Mouse (Mus musculus): ENCODE results near the gene Ttc7. TPM values are rescaled to one million over a fixed set of nuclear protein-coding genes. Genes with fewer than 3 reads are reported as not detected.

Ttc7 gene
- polyA plus RNA-seq, 1 experiment: not detected

DNA sequence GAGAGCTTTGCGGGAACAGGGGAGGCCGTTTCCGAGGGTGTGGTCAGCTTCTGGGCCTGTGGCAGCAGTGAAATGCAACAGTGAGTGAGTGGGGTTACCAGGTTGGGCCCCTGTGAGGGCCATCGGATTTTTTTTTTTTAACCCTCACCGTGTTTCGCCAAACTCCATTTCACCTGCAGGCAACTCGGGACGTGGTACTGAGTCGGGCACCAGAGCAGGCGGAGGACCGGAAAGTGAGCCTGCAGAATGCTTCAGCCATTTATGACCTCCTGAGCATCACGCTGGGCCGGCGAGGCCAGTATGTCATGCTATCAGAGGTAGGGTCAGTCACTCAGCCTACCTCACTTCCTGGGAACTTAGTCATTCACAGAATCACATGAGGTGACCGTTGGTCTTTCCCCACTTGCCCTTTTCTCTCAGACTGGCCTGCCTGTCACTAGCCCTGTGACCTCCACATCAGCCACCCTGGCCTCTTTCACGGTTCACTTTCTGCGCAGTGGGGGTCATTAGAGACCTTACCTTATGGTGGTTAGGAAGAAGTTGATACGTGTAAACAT is 46.5 kb downstream of the Ttc7 start:
- peaks cover 81% of the 10 kb centered on the region for H3K4me1 ChIP-seq (ENCODE audit: control insufficient read depth, insufficient read depth, low read length)
- WGBS: 95% methylated on average over 18 of the region's 18 CpGs
- TF ChIP-seq POLR2A (IDR thresholded peaks at IDR 0.05; ENCODE audit: insufficient read depth, low read depth, low read length) (no peak), CTCF (IDR thresholded peaks at IDR 0.05; ENCODE audit: insufficient read depth, low read depth, low read length) (no peak)
- H3K27ac ChIP-seq (ENCODE audit: insufficient read depth, low read depth, low read length): peak overlapping the region; percentile 96; the same call in 1 of the 2 replicates
- H3K4me3 ChIP-seq (ENCODE audit: insufficient read depth, low read depth, low read length): no peak overlapping the region

DNA sequence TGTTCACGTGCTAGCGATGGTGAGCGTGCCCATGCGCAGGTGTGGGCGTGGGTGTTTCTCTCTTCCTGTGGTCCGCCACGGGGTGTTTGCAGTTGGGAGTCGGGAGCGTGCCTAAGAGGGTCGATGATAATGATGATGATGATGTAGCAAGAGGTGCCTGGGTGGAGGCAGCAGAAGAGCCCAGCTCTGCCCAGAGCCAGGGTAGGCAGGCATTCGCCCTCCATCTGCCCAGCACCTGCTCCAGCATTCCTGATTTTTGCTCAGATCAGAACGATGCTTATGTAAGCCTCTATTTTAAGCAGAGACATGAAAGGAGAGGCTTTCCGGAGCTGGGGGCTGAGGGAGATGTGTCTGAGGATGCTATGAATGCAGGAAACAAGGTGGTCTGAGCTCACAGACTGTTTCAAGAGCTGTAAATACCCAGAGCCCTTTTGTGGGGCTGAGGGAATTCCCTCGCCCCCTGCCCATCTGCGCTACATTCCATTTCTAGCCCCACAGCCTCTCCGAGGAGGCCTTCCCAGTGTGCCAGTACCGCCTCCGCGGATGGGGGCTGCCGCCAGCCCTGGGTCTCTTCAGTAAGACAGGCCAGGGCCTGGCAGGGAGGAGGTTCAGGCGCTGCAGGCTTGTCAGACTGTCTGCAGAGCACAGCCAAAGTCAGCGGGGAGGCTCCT is 47.7 kb downstream of the Ttc7 start:
- H3K4me3 ChIP-seq (ENCODE audit: insufficient read depth, low read depth, low read length): peak overlapping the region; percentile 28
- peaks cover 86% of the 10 kb centered on the region for H3K4me1 ChIP-seq (ENCODE audit: control insufficient read depth, insufficient read depth, low read length)
- 24% methylated on average over 22 of the region's 22 CpGs for WGBS
- no peak for TF ChIP-seq CTCF (IDR thresholded peaks at IDR 0.05; ENCODE audit: insufficient read depth, low read depth, low read length)
- TF ChIP-seq POLR2A (IDR thresholded peaks at IDR 0.05; ENCODE audit: insufficient read depth, low read depth, low read length): no peak
- H3K27ac ChIP-seq (ENCODE audit: insufficient read depth, low read depth, low read length): peak overlapping the region; percentile 96

DNA sequence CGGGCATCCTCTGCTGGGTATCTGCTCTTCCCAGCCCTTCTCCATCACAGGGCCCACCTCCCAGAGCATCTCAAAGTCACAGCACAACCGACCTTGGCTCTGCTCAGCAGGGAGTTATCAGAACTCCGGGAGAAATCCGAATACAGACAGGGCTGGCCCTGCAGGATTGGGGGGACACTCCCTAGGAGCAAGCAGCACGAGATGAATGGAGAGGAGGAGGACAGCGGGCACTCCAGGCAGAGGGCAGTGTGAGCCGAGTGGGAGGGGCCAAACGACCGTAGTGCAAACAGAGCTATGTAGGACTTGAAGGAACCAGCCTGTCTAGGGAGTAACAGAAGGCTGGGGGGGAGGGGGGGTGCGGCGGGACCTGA is 48.2 kb downstream of the Ttc7 start:
- peak overlapping the region; percentile 96 for H3K27ac ChIP-seq (ENCODE audit: insufficient read depth, low read depth, low read length)
- WGBS: under 1% methylated on average over 11 of the region's 11 CpGs
- peaks cover 81% of the 10 kb centered on the region for H3K4me1 ChIP-seq (ENCODE audit: control insufficient read depth, insufficient read depth, low read length)
- no peak for TF ChIP-seq CTCF (IDR thresholded peaks at IDR 0.05; ENCODE audit: insufficient read depth, low read depth, low read length)
- TF ChIP-seq POLR2A (IDR thresholded peaks at IDR 0.05; ENCODE audit: insufficient read depth, low read depth, low read length): 0 out of 2 replicates have a peak, but pooled peaks have one; percentile 15
- H3K4me3 ChIP-seq (ENCODE audit: insufficient read depth, low read depth, low read length): peak overlapping the region; percentile 28

DNA sequence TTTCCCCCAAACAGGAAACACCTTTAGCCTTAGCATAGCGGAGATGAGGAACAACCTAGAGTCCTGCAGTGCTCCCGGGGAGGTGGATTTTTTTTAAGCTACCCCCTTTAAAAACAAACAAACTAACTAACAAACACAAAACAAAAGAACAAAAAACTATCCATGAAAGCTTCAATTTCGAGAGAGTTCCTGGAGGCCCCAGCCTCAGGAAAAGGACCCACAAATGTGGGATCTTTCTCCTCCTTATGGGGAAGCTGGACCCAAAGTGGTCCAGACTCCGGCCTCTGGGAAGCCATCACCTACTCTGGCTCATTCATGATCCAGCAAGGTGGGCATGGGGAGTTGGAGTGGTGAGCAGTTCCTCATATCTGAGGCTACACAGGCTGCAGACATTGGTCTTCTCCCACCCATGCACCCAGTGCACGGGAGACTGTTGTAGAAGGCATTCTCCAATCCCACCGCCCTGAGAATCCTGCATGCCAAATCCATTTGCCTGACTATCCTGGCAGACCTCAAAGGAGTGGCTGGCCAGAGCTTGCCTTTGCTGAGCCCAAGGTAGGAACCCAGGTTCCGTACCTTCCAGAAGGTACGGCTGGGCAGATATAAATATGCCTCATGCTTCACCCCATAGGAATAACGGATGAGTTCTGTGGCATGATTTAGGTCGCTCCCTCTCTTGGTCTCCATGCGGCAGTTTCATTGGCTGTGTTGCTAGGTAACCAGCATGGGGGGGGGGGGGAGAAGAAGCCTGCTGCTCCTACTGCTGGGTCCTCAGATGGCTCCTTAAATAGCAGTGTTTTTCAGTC is 48.9 kb downstream of the Ttc7 start:
- peak overlapping the region; percentile 8 for H3K4me3 ChIP-seq (ENCODE audit: insufficient read depth, low read depth, low read length)

DNA sequence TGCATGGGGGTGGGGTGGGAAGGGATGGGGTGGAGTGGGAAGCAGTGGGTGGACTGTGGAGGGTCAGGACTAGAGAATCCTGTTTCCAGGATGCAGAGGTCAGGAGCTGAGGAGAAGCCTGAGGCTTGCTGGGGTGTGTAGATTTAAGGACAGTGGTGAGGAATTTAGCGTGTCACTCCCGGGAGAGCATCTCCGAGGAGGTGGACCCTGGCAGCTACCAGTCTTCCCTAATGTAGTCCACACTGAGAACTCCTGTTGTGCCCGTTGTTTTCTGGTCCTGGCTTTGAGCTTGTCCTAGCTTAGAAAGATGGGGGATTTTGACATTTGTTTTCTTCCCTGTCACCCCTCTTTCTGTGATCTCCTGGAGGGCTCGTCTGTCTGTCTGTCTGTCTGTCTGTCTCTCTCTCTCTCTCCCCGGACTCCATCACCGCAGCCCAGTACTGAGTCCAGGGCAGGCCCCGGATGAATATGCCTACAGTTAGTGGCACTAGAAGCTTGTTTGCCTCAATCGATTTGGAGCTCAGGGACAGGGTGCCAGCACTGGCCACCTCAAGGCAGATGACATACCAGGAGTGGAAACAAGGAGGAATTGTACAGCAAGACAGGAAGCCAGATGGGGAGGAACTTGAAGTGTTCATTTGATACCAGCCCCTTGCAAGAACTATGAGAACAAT is 49.6 kb downstream of the Ttc7 start:
- 38% methylated on average over 9 of the region's 9 CpGs for WGBS
- TF ChIP-seq CTCF (IDR thresholded peaks at IDR 0.05; ENCODE audit: insufficient read depth, low read depth, low read length): no peak
- TF ChIP-seq POLR2A (IDR thresholded peaks at IDR 0.05; ENCODE audit: insufficient read depth, low read depth, low read length): no peak
- peaks cover 78% of the 10 kb centered on the region for H3K4me1 ChIP-seq (ENCODE audit: control insufficient read depth, insufficient read depth, low read length)

More for the DNA sequence above, 48.9 kb downstream of the Ttc7 start:
- peaks cover 77% of the 10 kb centered on the region for H3K4me1 ChIP-seq (ENCODE audit: control insufficient read depth, insufficient read depth, low read length)
- WGBS: 27% methylated on average over 11 of the region's 11 CpGs
- H3K27ac ChIP-seq (ENCODE audit: insufficient read depth, low read depth, low read length): peak overlapping the region; percentile 96
- TF ChIP-seq POLR2A (IDR thresholded peaks at IDR 0.05; ENCODE audit: insufficient read depth, low read depth, low read length) (no peak), CTCF (IDR thresholded peaks at IDR 0.05; ENCODE audit: insufficient read depth, low read depth, low read length) (no peak)

DNA sequence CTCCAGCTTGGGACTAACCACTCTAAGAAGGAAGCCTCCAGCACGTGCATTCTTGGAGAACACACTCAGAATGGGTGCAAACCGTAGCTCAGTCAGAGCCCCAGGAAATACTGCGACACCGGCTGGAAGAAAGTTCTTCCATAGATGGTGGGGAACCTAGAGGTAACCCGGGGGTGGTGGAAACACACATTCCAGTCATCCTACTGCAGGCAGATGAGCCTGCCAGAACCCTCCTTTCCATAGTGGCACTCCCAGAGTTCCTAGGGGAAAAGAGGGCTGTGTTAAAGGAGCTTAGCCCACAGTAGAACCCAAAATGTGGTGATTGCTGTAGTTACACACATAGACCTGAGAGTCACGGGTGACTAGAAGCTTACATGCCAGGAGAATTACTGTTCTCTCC is 50.2 kb downstream of the Ttc7 start:
- peak overlapping the region; percentile 84 for H3K27ac ChIP-seq (ENCODE audit: insufficient read depth, low read depth, low read length)
- H3K4me1 ChIP-seq (ENCODE audit: control insufficient read depth, insufficient read depth, low read length): peaks cover 79% of the 10 kb centered on the region
- no peak for TF ChIP-seq CTCF (IDR thresholded peaks at IDR 0.05; ENCODE audit: insufficient read depth, low read depth, low read length)
- no peak overlapping the region for H3K4me3 ChIP-seq (ENCODE audit: insufficient read depth, low read depth, low read length)
- 40% methylated on average over 6 of the region's 6 CpGs for WGBS

More for the DNA sequence above, 49.6 kb downstream of the Ttc7 start:
- no peak overlapping the region for H3K4me3 ChIP-seq (ENCODE audit: insufficient read depth, low read depth, low read length)
- peak overlapping the region; percentile 84 for H3K27ac ChIP-seq (ENCODE audit: insufficient read depth, low read depth, low read length)

DNA sequence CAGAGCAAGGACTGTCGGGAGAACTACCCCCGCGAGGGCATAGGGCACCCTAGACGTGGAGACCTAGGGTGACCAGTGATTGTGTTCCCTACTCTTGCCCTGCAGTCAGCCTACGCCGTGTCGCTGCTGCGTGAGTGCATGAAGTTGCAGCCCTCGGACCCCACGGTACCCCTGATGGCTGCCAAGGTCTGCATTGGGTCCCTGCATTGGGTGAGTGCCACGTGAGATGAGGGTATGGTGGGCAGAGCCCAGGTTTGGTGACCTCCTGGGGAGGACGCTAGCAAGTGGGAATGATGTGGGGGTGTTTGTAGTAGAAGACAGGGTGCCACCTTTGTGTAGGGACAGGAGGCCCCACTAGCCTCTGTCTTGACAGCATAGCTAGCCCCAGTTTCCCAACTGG is 51.5 kb downstream of the Ttc7 start:
- TF ChIP-seq CTCF (IDR thresholded peaks at IDR 0.05; ENCODE audit: insufficient read depth, low read depth, low read length): no peak
- TF ChIP-seq POLR2A (IDR thresholded peaks at IDR 0.05; ENCODE audit: insufficient read depth, low read depth, low read length): no peak
- WGBS: 95% methylated on average over 12 of the region's 12 CpGs
- Histone ChIP-seq H3K4me3 (ENCODE audit: insufficient read depth, low read depth, low read length) (no peak overlapping the region), H3K27ac (ENCODE audit: insufficient read depth, low read depth, low read length) (peak overlapping the region; percentile 86), H3K4me1 (ENCODE audit: control insufficient read depth, insufficient read depth, low read length) (peaks cover 72% of the 10 kb centered on the region)

DNA sequence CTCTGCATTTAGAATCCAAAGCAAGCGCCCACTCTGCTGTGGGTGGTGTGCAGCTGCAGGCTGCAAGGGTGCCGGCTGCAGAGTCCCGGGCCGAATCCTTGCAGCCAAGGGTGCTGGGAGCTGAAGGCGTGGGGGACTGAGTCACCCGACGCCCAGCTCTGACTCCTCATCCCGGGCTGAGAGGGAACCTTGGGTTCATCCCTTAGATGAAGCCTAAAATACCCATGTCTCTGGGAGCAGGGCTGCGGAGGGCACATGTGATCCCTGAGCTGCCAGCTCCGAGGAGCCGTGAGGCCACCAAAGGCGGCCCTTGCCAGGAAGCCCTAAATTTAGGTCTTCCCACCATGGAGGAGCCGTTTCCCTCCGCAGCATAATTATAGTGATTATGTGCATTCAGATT is 52.5 kb downstream of the Ttc7 start:
- WGBS: 38% methylated on average over 14 of the region's 14 CpGs
- H3K27ac ChIP-seq (ENCODE audit: insufficient read depth, low read depth, low read length): peak overlapping the region; percentile 86
- no peak for TF ChIP-seq POLR2A (IDR thresholded peaks at IDR 0.05; ENCODE audit: insufficient read depth, low read depth, low read length)
- no peak for TF ChIP-seq CTCF (IDR thresholded peaks at IDR 0.05; ENCODE audit: insufficient read depth, low read depth, low read length)
- peaks cover 63% of the 10 kb centered on the region for H3K4me1 ChIP-seq (ENCODE audit: control insufficient read depth, insufficient read depth, low read length)
- no peak overlapping the region for H3K4me3 ChIP-seq (ENCODE audit: insufficient read depth, low read depth, low read length)

Measured in olfactory bulb, adult 2 months (tissue).